Mouse (Mus musculus): Measurements from ENCODE around the gene Tmem14a.

DNA sequence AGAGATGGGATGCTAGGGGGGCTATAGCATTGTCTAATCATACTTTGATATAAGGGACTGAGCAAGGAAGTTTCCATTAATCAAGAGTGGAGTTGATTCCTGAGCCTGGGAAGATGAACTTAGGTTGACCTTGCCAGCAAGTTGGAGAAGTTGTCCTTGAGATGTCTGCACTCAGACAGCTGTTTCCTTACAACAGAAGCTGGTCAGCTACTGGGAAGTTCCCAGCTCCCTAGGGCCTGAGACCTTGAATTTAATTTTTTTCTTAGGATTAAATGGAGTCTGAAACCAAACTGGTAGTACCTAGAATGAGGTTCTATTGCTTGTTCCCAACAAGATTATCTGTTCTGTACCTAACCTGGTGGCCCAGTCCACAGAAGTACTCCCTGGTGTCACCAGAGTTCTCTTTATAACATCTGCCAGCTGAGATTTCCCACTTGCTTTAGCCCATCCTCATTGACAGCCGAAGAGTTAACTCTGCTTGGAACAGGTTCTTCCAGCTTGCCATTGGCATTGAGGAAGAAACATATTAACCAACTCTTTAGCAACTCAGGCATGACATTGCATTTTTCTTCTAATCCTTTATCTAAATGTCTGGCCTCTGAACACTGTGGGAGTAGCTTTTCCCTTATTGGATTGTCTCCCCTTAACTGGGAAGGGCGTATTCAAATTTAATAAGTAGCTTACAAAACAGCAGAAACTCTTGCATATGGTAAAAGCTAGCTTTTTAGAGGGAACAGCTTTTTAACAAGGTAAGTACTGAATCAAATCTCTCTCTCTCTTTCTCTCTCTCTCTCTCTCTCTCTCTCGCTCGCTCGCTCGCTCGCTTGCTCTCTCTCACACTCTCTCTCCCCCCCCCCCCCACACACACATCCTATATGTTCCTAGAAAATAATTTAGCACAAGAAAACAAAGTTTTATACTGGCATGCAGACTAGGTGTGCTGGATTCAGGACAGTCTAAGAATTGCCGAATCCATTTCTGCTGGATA lies 21.8 kb downstream of the Tmem14a start, which contains the start of gene Gsta3:
- TF ChIP-seq POLR2A (IDR thresholded peaks at IDR 0.05; ENCODE audit: borderline replicate concordance, control insufficient read depth, low read depth, low read length) (no peak), CTCF (IDR thresholded peaks at IDR 0.05; ENCODE audit: control insufficient read depth, insufficient read depth, low read length) (no peak)

Data from bone marrow, adult 2 months (tissue).